Mouse (Mus musculus) splenic B cell, adult 2 months (primary cell): ENCODE data around the gene Cib3.

Experiments used
- DNase-seq: peaks from one replicate; pipeline ENCODE4 v3.0.0-alpha.2; 2011; ENCODE audit warnings: low read depth, low spot score
- H3K27me3 ChIP-seq: 2 replicates; pipeline ENCODE4 v1.6.1; 2012; ENCODE audit warnings: mild to moderate bottlenecking, low read length, moderate library complexity, mixed read lengths; ENCODE audit not compliant: control insufficient read depth, poor library complexity, insufficient read depth, severe bottlenecking
- H3K36me3 ChIP-seq: 2 replicates; pipeline ENCODE4 v1.6.1; 2012; ENCODE audit warnings: mild to moderate bottlenecking, low read length, moderate library complexity, mixed read lengths; ENCODE audit not compliant: control insufficient read depth, poor library complexity, insufficient read depth, severe bottlenecking

The Cib3 gene

GRCm38 (mm10) chr8:72183554-72184202, 29.0 kb downstream of the Cib3 start:
- DNase-seq, result peak; percentile 86
- Histone ChIP-seq H3K27me3 (no peaks in the 10 kb centered on the region), H3K36me3 (peaks cover 12% of the 10 kb centered on the region)

- peak; percentile 87 for DNase-seq
- Histone ChIP-seq H3K27me3 (no peaks in the 10 kb centered on the region), H3K36me3 (peaks cover 31% of the 10 kb centered on the region)
Observed at GRCm38 (mm10) chr8:72177346-72177925, 35.2 kb downstream of the Cib3 start.

GRCm38 (mm10) chr8:72169681-72170249, 42.9 kb downstream of the Cib3 start:
- no peak for DNase-seq
- no peaks in the 10 kb centered on the region for H3K27me3 ChIP-seq
- peaks cover 24% of the 10 kb centered on the region for H3K36me3 ChIP-seq

- H3K36me3 ChIP-seq, result peaks cover 24% of the 10 kb centered on the region
- peak; percentile 88 for DNase-seq
- H3K27me3 ChIP-seq, result no peaks in the 10 kb centered on the region
Observed at GRCm38 (mm10) chr8:72169098-72169668, 43.5 kb downstream of the Cib3 start.

GRCm38 (mm10) chr8:72162821-72163220, 49.8 kb downstream of the Cib3 start:
- DNase-seq, result peak; percentile 23
- Histone ChIP-seq H3K36me3 (no peaks in the 10 kb centered on the region; the same call in 1 of the 2 replicates), H3K27me3 (no peaks in the 10 kb centered on the region)

- DNase-seq, result peak; percentile 100
- Histone ChIP-seq H3K36me3 (no peaks in the 10 kb centered on the region; the same call in 1 of the 2 replicates), H3K27me3 (no peaks in the 10 kb centered on the region)
Observed at GRCm38 (mm10) chr8:72160707-72161697, 51.6 kb downstream of the Cib3 start, which contains the start of gene Rab8a. Gene Rab8a, plus strand, starts transcription at chr8:72161200.

- H3K27me3 ChIP-seq, result no peaks in the 10 kb centered on the region
- H3K36me3 ChIP-seq, result no peaks in the 10 kb centered on the region; the same call in 1 of the 2 replicates
- DNase-seq, result peak; percentile 48
Observed at GRCm38 (mm10) chr8:72160007-72160406, 52.6 kb downstream of the Cib3 start.

GRCm38 (mm10) chr8:72158726-72159125, 53.9 kb downstream of the Cib3 start:
- Histone ChIP-seq H3K36me3 (no peaks in the 10 kb centered on the region; the same call in 1 of the 2 replicates), H3K27me3 (no peaks in the 10 kb centered on the region)
- DNase-seq, result no peak

GRCm38 (mm10) chr8:72158096-72158495, 54.5 kb downstream of the Cib3 start:
- no peak for DNase-seq
- H3K36me3 ChIP-seq, result peaks cover 3% of the 10 kb centered on the region
- H3K27me3 ChIP-seq, result no peaks in the 10 kb centered on the region
